Mouse (Mus musculus) cortical plate, adult 2 months (tissue): ENCODE measurements around the gene Aldh2.

Experiments
- CTCF ChIP-seq: fragments of 200-500 bp; IDR thresholded peaks from 2 replicates; pipeline ENCODE4 v1.5.1; 2011; ENCODE audit warnings: mild to moderate bottlenecking, control low read depth, low read length; ENCODE audit not compliant: insufficient read depth; ENCODE audit errors: extremely low read depth
- POLR2A ChIP-seq: fragments of 200-500 bp; IDR thresholded peaks from 2 replicates; pipeline ENCODE4 v1.6.1; 2011; ENCODE audit warnings: mild to moderate bottlenecking, low read length, control low read depth; ENCODE audit not compliant: insufficient read depth; ENCODE audit errors: extremely low read depth

DNA sequence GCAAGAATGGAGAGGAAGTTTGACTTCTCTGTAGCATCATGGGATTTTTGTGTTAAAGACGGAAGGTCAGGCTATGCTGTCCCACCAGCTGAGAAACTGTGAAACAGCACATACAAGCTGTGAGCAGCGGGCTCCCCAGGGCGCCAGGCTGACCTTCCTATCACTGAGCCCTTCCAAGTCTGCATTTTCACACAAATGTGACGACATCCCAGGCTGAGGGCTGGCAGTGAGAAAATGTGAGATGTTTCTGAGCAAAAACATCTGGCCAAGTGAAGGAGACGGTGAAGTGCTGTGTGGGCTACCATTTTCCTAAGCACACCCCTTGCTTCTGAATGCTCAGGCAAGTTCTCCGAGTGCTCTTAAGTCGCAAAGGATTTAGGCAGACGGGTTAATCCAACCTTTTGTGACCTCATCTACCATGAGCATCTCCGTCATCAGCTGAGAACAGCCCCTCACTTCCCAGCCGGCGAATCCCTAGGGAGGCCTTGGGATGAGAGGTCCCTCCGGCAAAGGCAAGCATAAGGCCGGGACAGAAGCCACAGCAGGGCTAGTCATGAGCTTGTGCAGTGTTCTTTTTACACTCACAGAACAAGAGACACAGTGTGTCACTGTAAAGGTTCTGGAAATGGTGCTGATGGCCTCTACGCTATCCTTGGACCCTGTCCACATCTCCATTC lies 67.7 kb downstream of the Aldh2 start:
- TF ChIP-seq POLR2A (no peak), CTCF (no peak)
